Mouse (Mus musculus) spleen, adult 2 months (tissue): Measurements from ENCODE around the gene Syngr1.

Source experiments
- CTCF ChIP-seq: fragments of 200-500 bp; IDR thresholded peaks from 2 replicates; pipeline ENCODE4 v1.5.1; 2011; ENCODE audit warnings: mild to moderate bottlenecking, inconsistent platforms; ENCODE audit not compliant: insufficient read depth, insufficient read length, insufficient replicate concordance; ENCODE audit errors: extremely low read depth
- POLR2A ChIP-seq: fragments of 200-500 bp; IDR thresholded peaks from 2 replicates; pipeline ENCODE4 v1.6.1; 2011; ENCODE audit warnings: low read depth, low read length, inconsistent platforms

- TF ChIP-seq POLR2A (no peak), CTCF (peak; percentile 4; the same call in 1 of the 2 replicates)
Measured at GRCm38 (mm10) chr15:80065414-80065813, 25.7 kb upstream of the Syngr1 start.
